Mouse (Mus musculus): ENCODE data around the gene Arhgap28. TPM values are rescaled to one million over a fixed set of nuclear protein-coding genes. Genes with fewer than 3 reads are reported as not detected.
A peak's percentile ranks its signal among the peaks of the same experiment; 100 is the strongest.

Gene Arhgap28
- polyA plus RNA-seq, 1 experiment: 0.28 TPM

DNA sequence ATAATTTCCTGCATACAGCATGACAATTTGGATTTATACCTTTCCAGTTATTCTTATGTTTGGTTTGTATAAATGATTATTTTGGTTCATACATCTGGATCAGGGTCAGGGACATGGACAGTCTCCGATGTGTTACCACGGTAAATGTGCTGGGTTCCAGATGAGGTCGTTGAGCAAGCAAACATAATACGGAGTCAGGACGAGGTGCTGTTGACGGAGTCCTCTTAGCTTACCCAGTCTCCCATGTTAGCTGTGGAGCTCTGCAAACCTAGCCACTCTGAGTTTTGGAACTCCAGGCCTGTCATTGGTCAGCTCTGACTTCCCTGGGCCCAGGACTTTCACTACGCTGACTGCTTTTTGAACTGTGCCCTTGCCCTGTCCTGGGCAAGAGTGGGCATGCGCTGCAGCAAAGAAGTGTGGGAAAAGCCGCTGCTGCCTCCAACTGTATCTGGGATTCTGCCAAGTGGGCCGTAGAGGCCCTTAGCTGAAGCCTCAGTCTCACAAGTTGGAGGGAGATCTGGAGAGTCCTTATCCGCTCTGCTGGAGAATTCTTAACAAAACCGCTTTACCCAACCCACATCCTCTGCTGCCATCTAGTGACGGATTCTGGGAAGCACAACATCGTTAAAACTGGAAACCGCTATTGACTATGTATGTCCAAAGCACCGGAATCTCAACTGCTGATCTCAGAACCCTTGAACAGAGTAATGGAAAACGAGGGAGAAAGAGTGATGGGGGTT lies 166.4 kb downstream of the Arhgap28 start:
- 50% methylated on average over 17 of the region's 17 CpGs for WGBS
- Histone ChIP-seq H3K4me1 (ENCODE audit: control insufficient read depth, insufficient read depth, low read length) (no peaks in the 10 kb centered on the region), H3K27ac (ENCODE audit: insufficient read depth, low read length) (no peak overlapping the region), H3K27me3 (ENCODE audit: control insufficient read depth, insufficient read depth, low read length) (no peaks in the 10 kb centered on the region), H3K4me3 (replicated peaks; ENCODE audit: insufficient read depth, low read depth, low read length) (no peak overlapping the region)
- DNase-seq: peak; percentile 53 to 72
- TF ChIP-seq CTCF (IDR thresholded peaks at IDR 0.05; ENCODE audit: borderline replicate concordance, insufficient read depth, low read depth, low read length): peak; percentile 75
- no peak for TF ChIP-seq POLR2A (IDR thresholded peaks at IDR 0.05; ENCODE audit: borderline replicate concordance, insufficient read depth, low read length)

DNA sequence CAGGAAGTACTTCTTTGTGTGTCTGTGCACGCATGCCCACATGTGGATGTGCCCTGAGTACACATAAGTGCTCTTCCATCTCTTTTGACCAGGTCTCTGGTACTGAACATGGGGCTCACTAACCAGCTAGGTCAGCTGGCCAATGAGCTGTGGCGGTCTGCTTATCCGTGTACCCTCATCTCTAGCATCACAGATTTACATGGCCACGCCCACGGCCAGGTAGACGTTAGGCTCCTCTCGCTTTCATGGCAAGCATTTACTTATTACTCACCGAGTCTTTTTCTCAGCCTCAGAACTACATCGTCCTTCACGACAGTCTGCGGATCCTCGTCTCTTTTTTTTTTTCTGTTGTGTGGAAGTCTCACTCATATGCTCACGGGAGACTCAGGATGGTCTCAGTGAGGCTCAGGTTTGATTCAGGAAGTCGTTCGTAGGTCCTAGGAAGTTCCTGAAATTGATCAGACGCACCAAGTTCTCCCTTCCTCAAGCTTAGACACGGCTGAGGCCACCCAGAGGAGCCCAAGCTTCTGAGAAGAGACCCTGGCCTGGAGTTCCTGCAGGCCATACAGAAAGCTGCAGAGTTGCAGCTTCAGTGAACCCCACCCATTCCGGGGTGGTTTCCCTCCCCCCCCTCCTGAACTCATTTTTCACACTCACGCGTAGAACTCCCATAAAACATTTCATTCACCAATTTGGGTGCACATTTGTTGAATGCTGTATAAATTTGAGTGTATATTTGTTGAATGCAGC lies 167.6 kb downstream of the Arhgap28 start:
- 94% methylated on average over 20 of the region's 20 CpGs for WGBS
- Histone ChIP-seq H3K27me3 (ENCODE audit: control insufficient read depth, insufficient read depth, low read length) (no peaks in the 10 kb centered on the region), H3K4me1 (ENCODE audit: control insufficient read depth, insufficient read depth, low read length) (no peaks in the 10 kb centered on the region), H3K4me3 (replicated peaks; ENCODE audit: insufficient read depth, low read depth, low read length) (no peak overlapping the region), H3K27ac (ENCODE audit: insufficient read depth, low read length) (no peak overlapping the region)
- no peak for DNase-seq
- TF ChIP-seq CTCF (IDR thresholded peaks at IDR 0.05; ENCODE audit: borderline replicate concordance, insufficient read depth, low read depth, low read length): no peak
- no peak for TF ChIP-seq POLR2A (IDR thresholded peaks at IDR 0.05; ENCODE audit: borderline replicate concordance, insufficient read depth, low read length)

DNA sequence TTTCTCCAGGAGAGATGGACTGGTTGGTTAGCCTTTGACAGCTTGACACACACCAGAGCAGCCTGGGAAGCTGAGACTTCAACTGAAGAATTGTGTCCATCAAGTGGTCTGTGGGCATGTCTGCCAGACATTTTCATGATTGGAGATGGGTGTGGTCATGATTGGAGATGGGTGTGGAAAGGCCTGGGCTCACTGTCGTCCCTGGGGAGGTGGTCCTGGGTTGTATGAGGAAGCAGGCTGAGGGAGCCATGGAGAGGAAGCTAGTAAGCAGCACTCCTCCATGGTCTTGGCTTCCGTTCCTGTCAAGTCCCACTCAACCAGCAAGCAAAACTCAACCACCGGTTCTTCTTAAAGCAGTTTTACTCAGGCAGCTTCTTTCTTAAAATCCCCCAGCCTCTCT lies 176.5 kb downstream of the Arhgap28 start:
- no peak for DNase-seq
- H3K4me1 ChIP-seq (ENCODE audit: control insufficient read depth, insufficient read depth, low read length): no peaks in the 10 kb centered on the region
- 93% methylated on average over 3 of the region's 3 CpGs for WGBS
- TF ChIP-seq CTCF (IDR thresholded peaks at IDR 0.05; ENCODE audit: borderline replicate concordance, insufficient read depth, low read depth, low read length): no peak
- TF ChIP-seq POLR2A (IDR thresholded peaks at IDR 0.05; ENCODE audit: borderline replicate concordance, insufficient read depth, low read length): no peak
- H3K27ac ChIP-seq (ENCODE audit: insufficient read depth, low read length): no peak overlapping the region
- H3K27me3 ChIP-seq (ENCODE audit: control insufficient read depth, insufficient read depth, low read length): no peaks in the 10 kb centered on the region
- H3K4me3 ChIP-seq (replicated peaks; ENCODE audit: insufficient read depth, low read depth, low read length): no peak overlapping the region

DNA sequence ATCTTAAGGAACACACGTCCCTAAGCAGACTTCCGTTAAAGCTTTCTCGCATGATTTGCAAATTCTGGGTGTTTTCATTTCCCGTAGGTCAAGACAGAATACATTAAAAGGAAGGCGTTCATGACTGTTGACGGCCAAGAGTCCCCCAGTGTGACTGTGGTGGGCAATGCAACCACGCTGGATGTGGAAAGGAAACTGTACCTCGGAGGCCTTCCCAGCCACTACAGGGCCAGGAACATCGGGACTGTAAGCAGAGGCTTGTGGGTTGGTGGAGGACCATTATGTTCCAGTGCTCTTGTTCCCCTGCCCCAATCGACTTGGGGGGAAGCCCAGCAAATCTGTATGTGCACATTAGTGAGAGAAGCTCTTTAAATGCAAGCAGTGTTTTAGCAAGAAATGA lies 187.0 kb downstream of the Arhgap28 start:
- WGBS: 93% methylated on average over 10 of the region's 10 CpGs
- TF ChIP-seq CTCF (IDR thresholded peaks at IDR 0.05; ENCODE audit: borderline replicate concordance, insufficient read depth, low read depth, low read length) (no peak), POLR2A (IDR thresholded peaks at IDR 0.05; ENCODE audit: borderline replicate concordance, insufficient read depth, low read length) (no peak)
- no peak overlapping the region for H3K4me3 ChIP-seq (replicated peaks; ENCODE audit: insufficient read depth, low read depth, low read length)
- H3K27ac ChIP-seq (ENCODE audit: insufficient read depth, low read length): no peak overlapping the region
- no peaks in the 10 kb centered on the region for H3K27me3 ChIP-seq (ENCODE audit: control insufficient read depth, insufficient read depth, low read length)
- no peak for DNase-seq
- no peaks in the 10 kb centered on the region for H3K4me1 ChIP-seq (ENCODE audit: control insufficient read depth, insufficient read depth, low read length)

DNA sequence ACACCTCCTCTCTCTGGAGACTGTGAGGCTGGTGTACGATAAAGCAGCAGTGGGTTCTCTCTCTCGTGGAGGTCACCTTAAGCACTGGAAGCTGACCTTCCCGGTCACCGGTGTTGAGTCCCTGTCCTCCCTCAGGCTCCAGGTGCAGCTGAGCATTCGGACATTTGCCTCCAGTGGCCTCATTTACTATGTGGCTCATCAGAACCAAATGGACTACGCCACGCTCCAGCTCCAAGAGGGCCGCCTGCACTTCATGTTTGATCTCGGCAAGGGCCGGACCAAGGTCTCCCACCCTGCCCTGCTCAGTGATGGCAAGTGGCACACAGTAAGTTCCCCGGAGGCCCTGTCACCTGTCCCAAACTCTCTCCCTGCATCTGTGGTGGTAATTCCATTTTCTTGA lies 188.2 kb downstream of the Arhgap28 start:
- Histone ChIP-seq H3K27me3 (ENCODE audit: control insufficient read depth, insufficient read depth, low read length) (no peaks in the 10 kb centered on the region), H3K4me1 (ENCODE audit: control insufficient read depth, insufficient read depth, low read length) (no peaks in the 10 kb centered on the region), H3K4me3 (replicated peaks; ENCODE audit: insufficient read depth, low read depth, low read length) (no peak overlapping the region), H3K27ac (ENCODE audit: insufficient read depth, low read length) (no peak overlapping the region)
- no peak for DNase-seq
- WGBS: 90% methylated on average over 11 of the region's 11 CpGs
- TF ChIP-seq POLR2A (IDR thresholded peaks at IDR 0.05; ENCODE audit: borderline replicate concordance, insufficient read depth, low read length) (no peak), CTCF (IDR thresholded peaks at IDR 0.05; ENCODE audit: borderline replicate concordance, insufficient read depth, low read depth, low read length) (no peak)

DNA sequence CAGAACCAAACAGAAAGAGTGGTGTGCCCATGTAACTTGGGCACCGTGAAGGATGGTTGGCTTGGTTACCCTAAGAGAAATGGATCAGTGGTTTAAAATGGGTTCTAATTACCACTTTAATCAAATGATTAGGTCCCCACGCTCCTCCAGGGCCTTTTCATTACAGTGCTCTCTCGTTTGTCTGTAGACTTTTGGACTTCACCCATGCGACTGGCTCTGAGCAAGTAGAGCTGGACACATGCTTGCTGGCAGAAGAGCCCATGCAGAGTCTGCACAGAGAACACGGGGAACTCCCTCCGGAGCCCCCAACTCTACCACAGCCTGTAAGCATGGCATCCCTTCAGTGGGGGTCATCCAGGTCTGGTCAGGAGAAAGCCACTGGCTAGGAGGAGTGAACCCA lies 190.3 kb downstream of the Arhgap28 start:
- 79% methylated on average over 6 of the region's 6 CpGs for WGBS
- H3K4me1 ChIP-seq (ENCODE audit: control insufficient read depth, insufficient read depth, low read length): no peaks in the 10 kb centered on the region
- H3K27ac ChIP-seq (ENCODE audit: insufficient read depth, low read length): no peak overlapping the region
- no peaks in the 10 kb centered on the region for H3K27me3 ChIP-seq (ENCODE audit: control insufficient read depth, insufficient read depth, low read length)
- TF ChIP-seq CTCF (IDR thresholded peaks at IDR 0.05; ENCODE audit: borderline replicate concordance, insufficient read depth, low read depth, low read length): no peak
- TF ChIP-seq POLR2A (IDR thresholded peaks at IDR 0.05; ENCODE audit: borderline replicate concordance, insufficient read depth, low read length): no peak
- no peak overlapping the region for H3K4me3 ChIP-seq (replicated peaks; ENCODE audit: insufficient read depth, low read depth, low read length)
- no peak for DNase-seq

DNA sequence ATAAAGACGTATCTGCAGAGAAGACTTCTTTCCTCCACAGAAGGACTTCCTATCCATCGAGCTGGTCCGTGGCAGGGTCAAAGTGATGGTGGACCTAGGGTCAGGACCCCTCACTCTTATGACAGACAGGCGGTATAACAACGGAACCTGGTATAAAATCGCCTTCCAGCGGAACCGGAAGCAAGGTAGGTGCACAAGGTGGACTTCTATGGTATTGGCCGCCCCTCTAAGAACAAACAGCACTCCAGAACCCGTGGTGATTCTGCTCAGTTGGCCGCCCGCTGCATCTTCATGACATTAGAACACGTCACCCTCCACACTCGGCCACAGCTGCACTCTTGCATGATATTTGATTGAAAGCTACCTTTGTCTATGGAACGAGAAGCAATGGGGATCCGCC lies 194.7 kb downstream of the Arhgap28 start:
- TF ChIP-seq POLR2A (IDR thresholded peaks at IDR 0.05; ENCODE audit: borderline replicate concordance, insufficient read depth, low read length) (no peak), CTCF (IDR thresholded peaks at IDR 0.05; ENCODE audit: borderline replicate concordance, insufficient read depth, low read depth, low read length) (no peak)
- WGBS: 89% methylated on average over 16 of the region's 16 CpGs
- H3K4me1 ChIP-seq (ENCODE audit: control insufficient read depth, insufficient read depth, low read length): no peaks in the 10 kb centered on the region
- DNase-seq: no peak
- H3K27me3 ChIP-seq (ENCODE audit: control insufficient read depth, insufficient read depth, low read length): no peaks in the 10 kb centered on the region
- H3K4me3 ChIP-seq (replicated peaks; ENCODE audit: insufficient read depth, low read depth, low read length): no peak overlapping the region
- H3K27ac ChIP-seq (ENCODE audit: insufficient read depth, low read length): no peak overlapping the region

Data from cerebellum, adult 2 months (tissue).